Mouse (Mus musculus) v-Abl transformed pro-B cells (cell line): Measurements from ENCODE around the gene Cfd.

Source experiments
- in situ Hi-C, 2 experiments: fragments of 400-800 bp; cut with MboI; formaldehyde crosslinking; loops; one replicate each; pipeline ENCODE4 v1.15.1; 2025; ENCODE audit not compliant: unreplicated experiment in 2 of 2

Gene Cfd

GRCm38 (mm10) chr10:79914131-79914947, 23.7 kb downstream of the Cfd start:
- in situ Hi-C loops = no loop called here

GRCm38 (mm10) chr10:79914948-79915596, 24.4 kb downstream of the Cfd start:
- in situ Hi-C loops = no loop called here

GRCm38 (mm10) chr10:79916081-79916480, 25.4 kb downstream of the Cfd start:
- in situ Hi-C loops = no loop called here

- in situ Hi-C loops = no loop called here
Measured at GRCm38 (mm10) chr10:79916808-79917531, 26.3 kb downstream of the Cfd start, which contains the start of gene Kiss1r. TSS of gene Kiss1r (plus strand) at chr10:79916971.

GRCm38 (mm10) chr10:79917532-79918100, 27.0 kb downstream of the Cfd start:
- in situ Hi-C loops = no loop called here

DNA sequence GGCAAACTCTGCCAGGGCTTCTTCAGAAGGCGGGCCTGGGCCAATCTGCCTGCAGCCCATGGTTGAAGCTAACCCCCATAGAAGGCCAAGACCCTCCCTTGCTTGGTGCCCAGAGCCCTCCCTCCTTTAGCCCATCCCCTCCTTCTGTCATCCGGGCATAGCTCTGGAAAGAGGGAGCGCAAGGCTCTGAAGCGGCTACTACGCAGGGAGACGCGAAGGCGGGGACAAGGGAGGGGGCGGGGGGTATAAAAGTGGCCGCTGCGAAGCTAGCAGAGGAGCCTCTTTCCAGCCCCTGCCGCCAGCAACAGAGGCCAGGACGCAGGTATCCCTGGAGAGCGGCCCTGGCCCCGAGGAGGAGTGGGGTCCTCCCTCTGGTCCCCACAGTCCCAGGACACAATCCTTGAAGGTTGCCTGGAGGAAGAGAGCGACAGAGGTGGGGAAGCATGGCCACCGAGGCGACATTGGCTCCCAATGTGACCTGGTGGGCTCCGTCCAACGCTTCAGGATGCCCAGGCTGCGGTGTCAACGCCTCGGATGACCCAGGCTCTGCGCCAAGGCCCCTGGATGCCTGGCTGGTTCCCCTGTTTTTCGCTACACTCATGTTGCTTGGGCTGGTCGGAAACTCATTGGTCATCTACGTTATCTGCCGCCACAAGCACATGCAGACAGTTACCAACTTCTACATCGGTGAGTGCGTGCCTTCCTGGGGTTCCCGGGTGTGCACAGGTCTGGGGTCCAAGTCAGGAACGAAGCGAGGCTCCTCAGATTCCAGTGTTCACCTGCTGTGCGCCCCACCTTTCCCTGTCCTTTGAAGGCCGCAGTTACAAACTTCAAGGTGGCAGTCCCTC, 27.8 kb downstream of the Cfd start:
- in situ Hi-C loops = no loop called here

DNA sequence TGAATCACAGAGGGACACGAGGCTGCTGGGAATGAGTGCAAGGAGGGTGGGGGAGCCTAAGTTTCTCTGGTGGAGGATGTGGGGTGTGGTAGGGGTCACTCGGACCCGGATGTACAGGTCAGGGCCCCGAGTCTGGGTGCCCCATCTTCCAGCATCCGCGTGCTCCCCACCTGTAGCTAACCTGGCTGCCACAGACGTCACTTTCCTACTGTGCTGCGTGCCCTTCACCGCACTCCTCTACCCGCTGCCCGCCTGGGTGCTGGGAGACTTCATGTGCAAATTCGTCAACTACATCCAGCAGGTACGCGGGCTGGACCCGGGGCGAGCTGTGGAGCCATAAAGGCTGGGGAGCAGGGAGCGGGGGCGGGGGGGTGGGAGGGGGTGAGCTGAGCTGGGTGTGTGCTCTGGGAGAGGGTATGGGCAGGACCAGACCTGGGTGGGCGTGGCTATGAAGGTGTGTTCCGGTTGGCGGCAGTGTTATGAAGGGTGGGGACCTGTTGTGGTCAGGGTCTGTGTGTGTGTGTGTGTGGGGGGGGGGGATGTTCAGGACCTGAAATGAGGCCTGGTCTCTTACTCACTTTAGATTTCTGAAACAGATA, 28.7 kb downstream of the Cfd start:
- in situ Hi-C loops = no loop called here

GRCm38 (mm10) chr10:79920056-79920890, 29.6 kb downstream of the Cfd start:
- in situ Hi-C loops = loop anchor here (5.0 kb wide), 3 partner anchors 37 to 88 kb away; no protein-coding TSS in a partner anchor

DNA sequence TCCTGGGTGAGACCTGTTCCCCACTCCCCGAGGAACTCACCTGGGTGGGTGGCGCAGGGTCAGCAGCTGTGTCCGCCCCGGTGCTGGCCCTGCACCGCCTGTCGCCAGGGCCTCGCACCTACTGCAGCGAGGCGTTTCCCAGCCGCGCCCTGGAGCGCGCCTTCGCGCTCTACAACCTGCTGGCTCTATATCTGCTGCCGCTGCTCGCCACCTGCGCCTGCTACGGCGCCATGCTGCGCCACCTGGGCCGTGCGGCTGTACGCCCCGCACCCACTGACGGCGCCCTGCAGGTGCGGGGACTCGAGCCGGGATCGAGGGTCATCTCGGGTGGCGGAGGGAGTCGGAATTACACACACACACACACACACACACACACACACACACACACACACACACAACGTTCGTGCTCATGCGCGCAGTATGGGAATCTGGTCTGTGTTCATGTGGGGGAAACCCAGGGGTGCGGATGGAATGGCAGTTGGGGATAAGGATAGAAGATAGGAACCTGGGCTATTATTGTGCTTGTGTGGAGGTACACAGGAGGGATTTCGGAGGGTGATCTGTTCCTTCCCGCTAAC, 30.4 kb downstream of the Cfd start, which contains the start of gene R3hdm4:
Gene R3hdm4 (minus strand): TSS at position 251 of the 578 bp plus-strand sequence.
- in situ Hi-C loops = loop anchor here (5.0 kb wide), 3 partner anchors 36 to 89 kb away; no protein-coding TSS in a partner anchor

- in situ Hi-C loops = loop anchor here (5.0 kb wide), 3 partner anchors 36 to 89 kb away; no protein-coding TSS in a partner anchor
Measured at GRCm38 (mm10) chr10:79921572-79921971, 30.9 kb downstream of the Cfd start.

- in situ Hi-C loops = loop anchor here (5.0 kb wide), 3 partner anchors 32 to 93 kb away; no protein-coding TSS in a partner anchor
Measured at GRCm38 (mm10) chr10:79924998-79925784, 34.5 kb downstream of the Cfd start.

- in situ Hi-C loops = no loop called here
Measured at GRCm38 (mm10) chr10:79925785-79926490, 35.3 kb downstream of the Cfd start.

DNA sequence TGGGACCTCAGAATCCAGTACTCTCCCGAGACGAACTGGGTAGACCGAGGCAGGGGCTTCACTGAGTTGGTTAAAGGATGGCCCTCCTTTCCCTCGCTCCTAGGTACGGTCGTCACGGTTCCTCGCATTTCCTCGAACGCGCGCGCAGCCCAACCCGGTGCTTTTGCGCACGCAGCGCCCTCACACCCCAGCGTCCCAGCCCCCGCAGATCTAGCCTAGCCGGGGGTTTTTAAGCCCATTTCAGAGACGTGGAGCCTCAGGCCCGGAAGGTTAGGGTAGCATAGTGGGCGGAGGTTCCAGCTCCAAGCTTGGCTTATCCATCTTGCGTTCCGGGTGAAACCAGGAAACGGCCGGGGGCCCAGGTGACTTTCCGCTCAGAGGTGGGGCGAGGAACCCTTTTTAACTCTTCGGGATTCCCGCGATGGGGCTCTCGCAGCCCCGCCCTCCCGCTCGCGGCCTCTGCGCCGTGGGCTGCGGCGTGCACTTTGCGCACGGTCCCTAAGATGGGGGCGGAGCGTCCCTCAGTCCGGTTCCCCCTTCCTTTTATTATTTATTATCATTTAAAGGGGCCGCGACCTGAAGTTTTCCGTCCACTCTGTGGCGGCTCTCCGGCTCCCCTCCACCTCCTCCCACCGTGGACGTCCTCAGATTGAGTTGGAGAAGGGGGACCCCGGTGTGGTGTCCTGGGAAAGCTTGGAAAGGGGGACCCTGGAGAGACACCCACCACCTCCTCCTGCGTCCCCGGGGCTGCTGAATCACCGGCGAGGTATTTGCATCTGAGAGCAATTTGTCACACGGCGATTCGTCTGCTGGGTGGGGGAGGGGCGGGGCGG, 36.1 kb downstream of the Cfd start, which contains the start of gene Arid3a:
Gene Arid3a (plus strand): TSS at position 553 of the 833 bp plus-strand sequence.
- in situ Hi-C loops = no loop called here

- in situ Hi-C loops = no loop called here
Measured at GRCm38 (mm10) chr10:79927324-79928029, 36.8 kb downstream of the Cfd start.
